Mouse (Mus musculus) brown adipose tissue, adult 24 weeks (tissue): ENCODE results near the gene Eloa. TPM values are rescaled to one million over a fixed set of nuclear protein-coding genes. Genes with fewer than 3 reads are reported as not detected.
"Not testable (repeated sequence)": the region's sequence is repeated elsewhere in the genome, so short reads cannot be mapped to it uniquely, and the experiment has no call there.

Source experiments
- H3K27ac ChIP-seq: fragments of 200-500 bp; replicated peaks from 2 replicates; pipeline ENCODE4 v1.5.1; 2012; ENCODE audit warnings: low read depth, mild to moderate bottlenecking, low read length
- H3K4me1 ChIP-seq: fragments of 200-500 bp; 2 replicates; pipeline ENCODE4 v1.6.1; 2012; ENCODE audit warnings: low read length, mixed read lengths; ENCODE audit not compliant: control insufficient read depth, insufficient read depth, insufficient read length
- H3K4me3 ChIP-seq: fragments of 200-500 bp; 2 replicates; pipeline ENCODE4 v1.5.1; 2012; ENCODE audit warnings: low read depth, mild to moderate bottlenecking, low read length, moderate library complexity; ENCODE audit not compliant: insufficient read depth
- polyA plus RNA-seq: library from polyadenylated mRNA; stranded (reverse); fragments of >200 nt; gene quantifications from 2 replicates; pipeline ENCODE4 v1.2.4, GENCODE M21; 2012; ENCODE audit not compliant: missing spikeins, insufficient read depth, insufficient read length

Gene Eloa
- polyA plus RNA-seq, 1 experiment, result 33.8 TPM

- H3K27ac ChIP-seq, result no peak overlapping the region
- no peak overlapping the region for H3K4me3 ChIP-seq
- H3K4me1 ChIP-seq, result peaks cover 3% of the 10 kb centered on the region; the same call in 1 of the 2 replicates
Observed at GRCm38 (mm10) chr4:135984556-135984955, 37.0 kb downstream of the Eloa start.

- Histone ChIP-seq H3K4me3 (no peak overlapping the region), H3K4me1 (peaks cover 3% of the 10 kb centered on the region; the same call in 1 of the 2 replicates), H3K27ac (no peak overlapping the region)
Observed at GRCm38 (mm10) chr4:135981524-135982063, 40.0 kb downstream of the Eloa start.

GRCm38 (mm10) chr4:135980223-135980622 is 41.3 kb downstream of the Eloa start:
- not testable (repeated sequence) for H3K4me3 ChIP-seq, H3K27ac ChIP-seq, H3K4me1 ChIP-seq

- H3K4me3 ChIP-seq, result no peak overlapping the region
- H3K27ac ChIP-seq, result no peak overlapping the region
- peaks cover 3% of the 10 kb centered on the region; the same call in 1 of the 2 replicates for H3K4me1 ChIP-seq
Observed at GRCm38 (mm10) chr4:135976146-135976545, 45.4 kb downstream of the Eloa start.

- Histone ChIP-seq H3K4me3 (peak overlapping the region; percentile 69), H3K27ac (no peak overlapping the region), H3K4me1 (peaks cover 3% of the 10 kb centered on the region; the same call in 1 of the 2 replicates)
Observed at GRCm38 (mm10) chr4:135972911-135973811, 48.4 kb downstream of the Eloa start.

GRCm38 (mm10) chr4:135972556-135972906 is 49.0 kb downstream of the Eloa start, which contains the start of gene Lypla2:
Gene Lypla2 (minus strand): TSS chr4:135972626.
- peak within 1 kb of the TSS; percentile 27; the same call in 1 of the 2 replicates for H3K27ac ChIP-seq
- H3K4me3 ChIP-seq, result peak within 1 kb of the TSS; percentile 69
- peaks cover 3% of the 10 kb centered on the region; the same call in 1 of the 2 replicates for H3K4me1 ChIP-seq

- H3K4me3 ChIP-seq, result peak overlapping the region; percentile 69
- peak overlapping the region; percentile 27; the same call in 1 of the 2 replicates for H3K27ac ChIP-seq
- H3K4me1 ChIP-seq, result peaks cover 3% of the 10 kb centered on the region; the same call in 1 of the 2 replicates
Observed at GRCm38 (mm10) chr4:135971805-135972555, 49.6 kb downstream of the Eloa start.

GRCm38 (mm10) chr4:135970585-135970984 is 51.0 kb downstream of the Eloa start:
- Histone ChIP-seq H3K4me3 (no peak overlapping the region), H3K4me1 (peaks cover 3% of the 10 kb centered on the region; the same call in 1 of the 2 replicates), H3K27ac (no peak overlapping the region)

GRCm38 (mm10) chr4:135969070-135969750 is 52.4 kb downstream of the Eloa start:
- Histone ChIP-seq H3K27ac (no peak overlapping the region), H3K4me3 (no peak overlapping the region), H3K4me1 (peaks cover 3% of the 10 kb centered on the region; the same call in 1 of the 2 replicates)

- peaks cover 3% of the 10 kb centered on the region; the same call in 1 of the 2 replicates for H3K4me1 ChIP-seq
- H3K27ac ChIP-seq, result no peak overlapping the region
- H3K4me3 ChIP-seq, result no peak overlapping the region
Observed at GRCm38 (mm10) chr4:135968271-135968869, 53.2 kb downstream of the Eloa start.

- Histone ChIP-seq H3K4me1 (peaks cover 3% of the 10 kb centered on the region; the same call in 1 of the 2 replicates), H3K4me3 (no peak overlapping the region), H3K27ac (no peak overlapping the region)
Observed at GRCm38 (mm10) chr4:135967086-135967760, 54.3 kb downstream of the Eloa start.

GRCm38 (mm10) chr4:135966283-135966682 is 55.3 kb downstream of the Eloa start:
- Histone ChIP-seq H3K4me3 (no peak overlapping the region), H3K4me1 (peaks cover under 1% of the 10 kb centered on the region; the same call in 1 of the 2 replicates), H3K27ac (no peak overlapping the region)

- H3K4me3 ChIP-seq, result no peak overlapping the region; the same call in 1 of the 2 replicates
- H3K27ac ChIP-seq, result 0 out of 2 replicates have a peak overlapping the region, but pooled peaks have one; percentile 42
- no peaks in the 10 kb centered on the region for H3K4me1 ChIP-seq
Observed at GRCm38 (mm10) chr4:135965113-135965512, 56.5 kb downstream of the Eloa start.
